Mouse (Mus musculus): Measurements from ENCODE around the gene Serpina1b. TPM values are rescaled to one million over a fixed set of nuclear protein-coding genes. Genes with fewer than 3 reads are reported as not detected.
"Not testable (repeated sequence)": the region's sequence is repeated elsewhere in the genome, so short reads cannot be mapped to it uniquely, and the experiment has no call there.

The Serpina1b gene
- polyA plus RNA-seq, 1 experiment from 2014 or later, result 0.25 TPM

GRCm38 (mm10) chr12:103683775-103684174 lies 146.4 kb downstream of the Serpina1b start:
- H3K36me3 ChIP-seq (ENCODE audit: control insufficient read depth, insufficient read depth), result no peaks in the 10 kb centered on the region
- WGBS, result 74% methylated on average over 4 of the region's 4 CpGs
- ATAC-seq, result no peak
- no peak overlapping the region for H3K9ac ChIP-seq (replicated peaks; ENCODE audit: low read depth, low read length)
- no peak overlapping the region for H3K27ac ChIP-seq (ENCODE audit: low read length)
- H3K9me3 ChIP-seq (ENCODE audit: control insufficient read depth, low read length), result no peaks in the 10 kb centered on the region
- H3K4me2 ChIP-seq (ENCODE audit: low read length), result no peak overlapping the region
- no peaks in the 10 kb centered on the region for H3K4me1 ChIP-seq (replicated peaks; ENCODE audit: control insufficient read depth, insufficient read depth, low read length)
- no peaks in the 10 kb centered on the region for H3K27me3 ChIP-seq (replicated peaks; ENCODE audit: control insufficient read depth, insufficient read depth, low read length)
- H3K4me3 ChIP-seq (replicated peaks; ENCODE audit: low read length), result no peak overlapping the region

- no peak overlapping the region for H3K9ac ChIP-seq (replicated peaks; ENCODE audit: low read depth, low read length)
- ATAC-seq, result no peak
- no peak overlapping the region for H3K4me2 ChIP-seq (ENCODE audit: low read length)
- no peak overlapping the region for H3K27ac ChIP-seq (ENCODE audit: low read length)
- H3K9me3 ChIP-seq (ENCODE audit: control insufficient read depth, low read length), result no peaks in the 10 kb centered on the region
- no peaks in the 10 kb centered on the region for H3K27me3 ChIP-seq (replicated peaks; ENCODE audit: control insufficient read depth, insufficient read depth, low read length)
- no peaks in the 10 kb centered on the region for H3K36me3 ChIP-seq (ENCODE audit: control insufficient read depth, insufficient read depth)
- no peak overlapping the region for H3K4me3 ChIP-seq (replicated peaks; ENCODE audit: low read length)
- 75% methylated on average over 2 of the region's 2 CpGs for WGBS
- H3K4me1 ChIP-seq (replicated peaks; ENCODE audit: control insufficient read depth, insufficient read depth, low read length), result no peaks in the 10 kb centered on the region
Observed at GRCm38 (mm10) chr12:103681739-103682138, 148.4 kb downstream of the Serpina1b start.

GRCm38 (mm10) chr12:103681169-103681568 lies 149.0 kb downstream of the Serpina1b start:
- no peak overlapping the region for H3K4me3 ChIP-seq (replicated peaks; ENCODE audit: low read length)
- H3K36me3 ChIP-seq (ENCODE audit: control insufficient read depth, insufficient read depth), result no peaks in the 10 kb centered on the region
- H3K27ac ChIP-seq (ENCODE audit: low read length), result no peak overlapping the region
- H3K4me2 ChIP-seq (ENCODE audit: low read length), result no peak overlapping the region
- no peaks in the 10 kb centered on the region for H3K4me1 ChIP-seq (replicated peaks; ENCODE audit: control insufficient read depth, insufficient read depth, low read length)
- no peak overlapping the region for H3K9ac ChIP-seq (replicated peaks; ENCODE audit: low read depth, low read length)
- no peaks in the 10 kb centered on the region for H3K27me3 ChIP-seq (replicated peaks; ENCODE audit: control insufficient read depth, insufficient read depth, low read length)
- no peaks in the 10 kb centered on the region for H3K9me3 ChIP-seq (ENCODE audit: control insufficient read depth, low read length)
- WGBS, result 73% methylated on average over 2 of the region's 2 CpGs
- no peak for ATAC-seq

- not testable (repeated sequence) for H3K27me3 ChIP-seq (replicated peaks; ENCODE audit: control insufficient read depth, insufficient read depth, low read length); H3K4me1 ChIP-seq (replicated peaks; ENCODE audit: control insufficient read depth, insufficient read depth, low read length); H3K36me3 ChIP-seq (ENCODE audit: control insufficient read depth, insufficient read depth); H3K9me3 ChIP-seq (ENCODE audit: control insufficient read depth, low read length); H3K4me2 ChIP-seq (ENCODE audit: low read length); H3K4me3 ChIP-seq (replicated peaks; ENCODE audit: low read length); H3K27ac ChIP-seq (ENCODE audit: low read length); H3K9ac ChIP-seq (replicated peaks; ENCODE audit: low read depth, low read length); ATAC-seq
- 100% methylated on average over 1 of the region's 1 CpGs for WGBS
Observed at GRCm38 (mm10) chr12:103679853-103680252, 150.3 kb downstream of the Serpina1b start.

Other genes starting within 250 kb of the Serpina1b start
- gene Serpina10, start 198.9 kb downstream of the Serpina1b start, polyA plus RNA-seq (2015; fragmentation: Nextera tagmentation; extraction: Ambion mirVana), result 0.14 TPM in 1 of 2 replicates, not detected in the other
- not detected in 2 replicates for gene Serpina6, start 173.2 kb downstream of the Serpina1b start, polyA plus RNA-seq (2015; fragmentation: Nextera tagmentation; extraction: Ambion mirVana)
- not detected in 2 replicates for gene Serpina16, start 154.2 kb downstream of the Serpina1b start, polyA plus RNA-seq (2015; fragmentation: Nextera tagmentation; extraction: Ambion mirVana)
- gene Serpina1f, start 134.8 kb downstream of the Serpina1b start, polyA plus RNA-seq (2015; fragmentation: Nextera tagmentation; extraction: Ambion mirVana), result not detected in 2 replicates
- gene Serpina1d, start 56.8 kb downstream of the Serpina1b start, polyA plus RNA-seq (2015; fragmentation: Nextera tagmentation; extraction: Ambion mirVana), result not detected in 2 replicates
- not detected in 2 replicates for gene Serpina1a, start 33.2 kb upstream of the Serpina1b start, polyA plus RNA-seq (2015; fragmentation: Nextera tagmentation; extraction: Ambion mirVana)
- not detected in 2 replicates for gene Serpina1c, start 74.5 kb upstream of the Serpina1b start, polyA plus RNA-seq (2015; fragmentation: Nextera tagmentation; extraction: Ambion mirVana)
- gene Serpina1e, start 128.6 kb upstream of the Serpina1b start, polyA plus RNA-seq (2015; fragmentation: Nextera tagmentation; extraction: Ambion mirVana), result not detected in 2 replicates
- not detected in 2 replicates for gene Serpina11, start 159.6 kb upstream of the Serpina1b start, polyA plus RNA-seq (2015; fragmentation: Nextera tagmentation; extraction: Ambion mirVana)
- gene Serpina9, start 183.4 kb upstream of the Serpina1b start, polyA plus RNA-seq (2015; fragmentation: Nextera tagmentation; extraction: Ambion mirVana), result 0.15 TPM in 1 of 2 replicates, not detected in the other
- not detected in 2 replicates for gene Serpina12, start 214.1 kb upstream of the Serpina1b start, polyA plus RNA-seq (2015; fragmentation: Nextera tagmentation; extraction: Ambion mirVana)